In genomic region chr5:98706597-98706996, GRCm38 (mm10) we compare ENCODE assay signal across 16 mouse cellular contexts.
DNase-seq lines count a peak whose midpoint lies in the region; ATAC-seq and TF ChIP-seq lines count a peak whose summit lies in the region.
"Had no signal": no experiment of that assay in that cellular context is flagged by ENCODE, and none has a peak within 500 bp of the region (broad histone marks: within the 10 kb centered on the region; RNA-seq: fewer than 3 reads in every experiment).

No protein-coding gene starts in this region.

- ATAC-seq in embryonic facial prominence, embryonic 11.5 days (replicated peaks; ENCODE audit: insufficient number of reproducible peaks, low FRiP score, low TSS enrichment, low read depth) = no peak
- ATAC-seq: activated CD4-positive, CD25-positive, alpha-beta regulatory T cell, adult 4 months had no signal

- no peak for TF ChIP-seq POLR2A in testis, adult 2 months (IDR thresholded peaks at IDR 0.05; ENCODE audit: control insufficient read depth, low read depth, low read length)
- no peak for TF ChIP-seq POLR2A in small intestine, adult 2 months (IDR thresholded peaks at IDR 0.05; ENCODE audit: low read depth, low read length)

- no peak overlapping the region for H3K9ac ChIP-seq in embryonic facial prominence, embryonic 11.5 days (replicated peaks; ENCODE audit: low read length)
- H3K9ac ChIP-seq: liver, embryonic 15.5 days; midbrain, embryonic 12.5 days; neural tube, embryonic 13.5 days had no signal

- no peaks in the 10 kb centered on the region for H3K27me3 ChIP-seq in embryonic facial prominence, embryonic 11.5 days (ENCODE audit: control insufficient read depth, insufficient read depth, low read length)
- no peaks in the 10 kb centered on the region for H3K27me3 ChIP-seq in embryonic facial prominence, embryonic 10.5 days (replicated peaks; ENCODE audit: low read depth, poor library complexity, severe bottlenecking)
- no peaks in the 10 kb centered on the region for H3K27me3 ChIP-seq in testis, adult 2 months (ENCODE audit: control insufficient read depth, insufficient read depth, low read length)
- no peaks in the 10 kb centered on the region for H3K27me3 ChIP-seq in small intestine, adult 2 months (ENCODE audit: control insufficient read depth, insufficient read depth, low read length)
- H3K27me3 ChIP-seq: liver, embryonic 15.5 days; midbrain, embryonic 12.5 days; neural tube, embryonic 13.5 days had no signal

- no peak overlapping the region for H3K27ac ChIP-seq in embryonic facial prominence, embryonic 11.5 days (replicated peaks; ENCODE audit: low read depth, low read length)
- no peak overlapping the region for H3K27ac ChIP-seq in embryonic facial prominence, embryonic 10.5 days (replicated peaks)
- no peak overlapping the region for H3K27ac ChIP-seq in left cerebral cortex, adult 2 months
- no peak overlapping the region for H3K27ac ChIP-seq in testis, adult 2 months (ENCODE audit: control insufficient read depth, insufficient read depth, low read depth, low read length)
- no peak overlapping the region for H3K27ac ChIP-seq in small intestine, adult 2 months (ENCODE audit: insufficient read depth, low read depth, low read length)
- H3K27ac ChIP-seq: heart, embryonic 10.5 days; liver, embryonic 15.5 days; midbrain, embryonic 12.5 days; neural tube, embryonic 13.5 days had no signal

- no peak overlapping the region for H3K4me2 ChIP-seq in embryonic facial prominence, embryonic 11.5 days (ENCODE audit: low read depth, low read length)
- H3K4me2 ChIP-seq: liver, embryonic 15.5 days; midbrain, embryonic 12.5 days; neural tube, embryonic 13.5 days had no signal

- peak; percentile 20 for TF ChIP-seq CTCF in left cerebral cortex, adult 2 months (IDR thresholded peaks at IDR 0.05)
- peak; percentile 45; the same call in 1 of the 2 replicates for TF ChIP-seq CTCF in testis, adult 2 months (IDR thresholded peaks at IDR 0.05; ENCODE audit: control insufficient read depth, insufficient read depth, insufficient replicate concordance, low read depth, low read length)
- TF ChIP-seq CTCF in small intestine, adult 2 months (IDR thresholded peaks at IDR 0.05; ENCODE audit: extremely low read depth, insufficient read length, insufficient replicate concordance, low read depth, low read length) = peak; percentile 37; the same call in 1 of the 2 replicates

- H3K36me3 ChIP-seq in embryonic facial prominence, embryonic 11.5 days (replicated peaks; ENCODE audit: control insufficient read depth, insufficient read depth, low read depth, low read length) = no peaks in the 10 kb centered on the region
- H3K36me3 ChIP-seq in embryonic facial prominence, embryonic 10.5 days (replicated peaks) = no peaks in the 10 kb centered on the region
- H3K36me3 ChIP-seq in testis, adult 2 months (ENCODE audit: control insufficient read depth, insufficient read depth, low read length) = no peaks in the 10 kb centered on the region
- H3K36me3 ChIP-seq in small intestine, adult 2 months (ENCODE audit: control insufficient read depth, insufficient read depth, low read length) = no peaks in the 10 kb centered on the region
- H3K36me3 ChIP-seq: heart, embryonic 10.5 days; liver, embryonic 15.5 days; midbrain, embryonic 12.5 days; neural tube, embryonic 13.5 days had no signal

- intact Hi-C loops in left cerebral cortex, adult 2 months (cut with DNase I) = no loop called here
- intact Hi-C loops in left cerebral cortex, postnatal 10 days (cut with DNase I) = no loop called here

- H3K9me3 ChIP-seq in embryonic facial prominence, embryonic 11.5 days (replicated peaks; ENCODE audit: control insufficient read depth, low read length) = no peaks in the 10 kb centered on the region
- H3K9me3 ChIP-seq in embryonic facial prominence, embryonic 10.5 days = no peaks in the 10 kb centered on the region
- H3K9me3 ChIP-seq: heart, embryonic 10.5 days; liver, embryonic 15.5 days; midbrain, embryonic 12.5 days; neural tube, embryonic 13.5 days had no signal

- DNase-seq in embryonic facial prominence, embryonic 11.5 days (ENCODE audit: low spot score) = peak; percentile 16
- DNase-seq in embryonic facial prominence, embryonic 10.5 days (ENCODE audit: low spot score) = no peak
- no peak for DNase-seq in left cerebral cortex, adult 2 months (ENCODE audit: extremely low spot score in 1 of 2, low spot score in 2 of 2)
- no peak for DNase-seq in left cerebral cortex, postnatal 10 days (ENCODE audit: extremely low spot score in 1 of 2, low spot score in 2 of 2)
- no peak for DNase-seq in testis, postnatal 10 days (ENCODE audit: low spot score)
- DNase-seq in ovary, postnatal 36 days (ENCODE audit: low spot score) = no peak
- DNase-seq: heart, postnatal 4 days; layer of hippocampus, postnatal 36 days; right cerebral cortex, postnatal 25 days had no signal

- 69% methylated on average over 4 of the region's 4 CpGs for WGBS in embryonic facial prominence, embryonic 11.5 days
- 76% methylated on average over 4 of the region's 4 CpGs for WGBS in embryonic facial prominence, embryonic 10.5 days
- WGBS in small intestine, adult 2 months = 83% methylated on average over 4 of the region's 4 CpGs

- H3K4me1 ChIP-seq in embryonic facial prominence, embryonic 11.5 days (ENCODE audit: control insufficient read depth, insufficient read depth, low read length) = no peaks in the 10 kb centered on the region
- H3K4me1 ChIP-seq in embryonic facial prominence, embryonic 10.5 days = peaks cover 5% of the 10 kb centered on the region; the same call in 1 of the 2 replicates
- no peaks in the 10 kb centered on the region for H3K4me1 ChIP-seq in testis, adult 2 months (ENCODE audit: control insufficient read depth, insufficient read depth, low read length)
- H3K4me1 ChIP-seq in small intestine, adult 2 months (ENCODE audit: control insufficient read depth, insufficient read depth, insufficient read length, low read length) = no peaks in the 10 kb centered on the region
- H3K4me1 ChIP-seq: heart, embryonic 10.5 days; liver, embryonic 15.5 days; midbrain, embryonic 12.5 days had no signal

- no peak overlapping the region for H3K4me3 ChIP-seq in embryonic facial prominence, embryonic 11.5 days (ENCODE audit: low read depth, low read length)
- no peak overlapping the region for H3K4me3 ChIP-seq in embryonic facial prominence, embryonic 10.5 days
- H3K4me3 ChIP-seq in left cerebral cortex, adult 2 months = no peak overlapping the region
- no peak overlapping the region for H3K4me3 ChIP-seq in testis, adult 2 months (ENCODE audit: control insufficient read depth, low read depth, low read length)
- no peak overlapping the region for H3K4me3 ChIP-seq in small intestine, adult 2 months (ENCODE audit: low read depth, low read length)
- H3K4me3 ChIP-seq: heart, embryonic 10.5 days; liver, embryonic 15.5 days; midbrain, embryonic 12.5 days; neural tube, embryonic 13.5 days had no signal
